Mouse (Mus musculus) limb, embryonic 14.5 days (tissue): ENCODE measurements around the gene Krt82. TPM values are rescaled to one million over a fixed set of nuclear protein-coding genes. Genes with fewer than 3 reads are reported as not detected.

Experiments used
- ATAC-seq: fragments of 200-750 bp; cut with Nextera tagmentation; 2 replicates; pipeline ENCODE4 v1.8.0; 2017; ENCODE audit warnings: low read depth, moderate number of reproducible peaks, moderate TSS enrichment; ENCODE audit not compliant: low FRiP score
- DNase-seq: peaks from one replicate; pipeline ENCODE4 v3.0.0-alpha.2; 2015; ENCODE audit warnings: low spot score
- H3K27ac ChIP-seq: fragments of 300-500 bp; sonication (generic); replicated peaks from 2 replicates; pipeline ENCODE4 v1.5.1; 2014; ENCODE audit warnings: low read depth, mild to moderate bottlenecking, low read length, moderate library complexity, mixed read lengths
- H3K27me3 ChIP-seq: fragments of 300-500 bp; sonication (generic); 2 replicates; pipeline ENCODE4 v1.6.1; 2014; ENCODE audit warnings: low read length, mixed read lengths; ENCODE audit not compliant: control insufficient read depth, insufficient read depth
- H3K36me3 ChIP-seq: fragments of 300-500 bp; sonication (generic); 2 replicates; pipeline ENCODE4 v1.6.1; 2014; ENCODE audit warnings: mild to moderate bottlenecking, low read length, moderate library complexity, mixed read lengths; ENCODE audit not compliant: control insufficient read depth, insufficient read depth
- H3K4me1 ChIP-seq: fragments of 300-500 bp; sonication (generic); 2 replicates; pipeline ENCODE4 v1.6.1; 2014; ENCODE audit warnings: antibody characterized with exemption, low read length, mixed read lengths; ENCODE audit not compliant: control insufficient read depth, insufficient read depth
- H3K4me2 ChIP-seq: fragments of 300-500 bp; sonication (generic); replicated peaks from 2 replicates; pipeline ENCODE4 v1.6.1; 2014; ENCODE audit warnings: low read depth, mild to moderate bottlenecking, low read length, moderate library complexity; ENCODE audit not compliant: severe bottlenecking
- H3K4me3 ChIP-seq: fragments of 300-500 bp; sonication (generic); replicated peaks from 2 replicates; pipeline ENCODE4 v1.5.1; 2014; ENCODE audit warnings: low read length
- H3K9ac ChIP-seq: fragments of 300-500 bp; sonication (generic); 2 replicates; pipeline ENCODE4 v1.6.1; 2014; ENCODE audit warnings: mild to moderate bottlenecking, low read depth, low read length, moderate library complexity; ENCODE audit not compliant: severe bottlenecking
- H3K9me3 ChIP-seq: fragments of 300-500 bp; sonication (generic); 2 replicates; pipeline ENCODE4 v1.6.1; 2016; ENCODE audit warnings: low read length; ENCODE audit not compliant: control insufficient read depth
- POLR2A ChIP-seq: fragments of 200-500 bp; IDR thresholded peaks from 2 replicates; pipeline ENCODE4 v1.8.0; 2012; ENCODE audit warnings: inconsistent platforms, mild to moderate bottlenecking, moderate library complexity, borderline replicate concordance; ENCODE audit not compliant: insufficient read depth, insufficient read length; ENCODE audit errors: extremely low read depth
- WGBS: fragments of 180-500 bp; shearing (Covaris S2); extraction: QIAGEN DNeasy Blood & Tissue Kit; methylation state at CpG from one replicate; pipeline ENCODE4 v1.1.7; 2014; 5-methylcytosine and 5-hydroxymethylcytosine counted together
- polyA plus RNA-seq, 2 experiments: library from polyadenylated mRNA; depleted of rRNA in 1 of 2; stranded (reverse) in 1 of 2; unstranded in 1 of 2; fragments of >200 nt; fragmentation: Nextera tagmentation in 1 of 2; extraction: Ambion mirVana in 1 of 2; gene quantifications; 2 replicates each; pipeline versions ENCODE4 v1.2.1 to v1.2.3; 2012 to 2014

Gene Krt82
- polyA plus RNA-seq, 2 experiments, result not detected

- Histone ChIP-seq H3K4me1 (no peaks in the 10 kb centered on the region; the same call in 1 of the 2 replicates), H3K27ac (no peak overlapping the region), H3K36me3 (no peaks in the 10 kb centered on the region), H3K9ac (no peak overlapping the region), H3K4me3 (no peak overlapping the region), H3K4me2 (no peak overlapping the region), H3K9me3 (no peaks in the 10 kb centered on the region), H3K27me3 (no peaks in the 10 kb centered on the region)
- ATAC-seq, result no peak
- no peak for DNase-seq
- WGBS, result 17% methylated on average over 6 of the region's 7 CpGs
- no peak for TF ChIP-seq POLR2A
Observed at GRCm38 (mm10) chr15:101558034-101558646, 7.7 kb upstream of the Krt82 start.

- peak; percentile 89 for ATAC-seq
- WGBS, result 0% methylated on average over 11 of the region's 11 CpGs
Observed at GRCm38 (mm10) chr15:101553169-101553568, 2.7 kb upstream of the Krt82 start.

GRCm38 (mm10) chr15:101552188-101552587 lies 1.7 kb upstream of the Krt82 start:
- no peaks in the 10 kb centered on the region for H3K36me3 ChIP-seq
- peaks cover 6% of the 10 kb centered on the region; the same call in 1 of the 2 replicates for H3K27me3 ChIP-seq
- no peak overlapping the region for H3K4me3 ChIP-seq
- DNase-seq (no peak), ATAC-seq (no peak)
- H3K27ac ChIP-seq, result no peak overlapping the region
- WGBS, result 74% methylated on average over 7 of the region's 8 CpGs
- H3K9me3 ChIP-seq, result no peaks in the 10 kb centered on the region
- peaks cover 6% of the 10 kb centered on the region for H3K4me1 ChIP-seq
- no peak overlapping the region for H3K9ac ChIP-seq
- no peak overlapping the region for H3K4me2 ChIP-seq
- TF ChIP-seq POLR2A, result no peak

More at GRCm38 (mm10) chr15:101553169-101553568, 2.7 kb upstream of the Krt82 start:
- Histone ChIP-seq H3K4me3 (0 out of 2 replicates have a peak overlapping the region, but pooled peaks have one; percentile 4), H3K9ac (no peak overlapping the region), H3K4me1 (peaks cover 6% of the 10 kb centered on the region), H3K27me3 (peaks cover 6% of the 10 kb centered on the region; the same call in 1 of the 2 replicates), H3K9me3 (no peaks in the 10 kb centered on the region), H3K27ac (no peak overlapping the region), H3K4me2 (peak overlapping the region; percentile 31), H3K36me3 (no peaks in the 10 kb centered on the region)
- no peak for TF ChIP-seq POLR2A
- DNase-seq, result peak; percentile 56

GRCm38 (mm10) chr15:101544478-101544877 lies 6.0 kb downstream of the Krt82 start:
- WGBS, result 34% methylated on average over 3 of the region's 3 CpGs
- no peak for DNase-seq
- Histone ChIP-seq H3K36me3 (no peaks in the 10 kb centered on the region), H3K4me3 (no peak overlapping the region), H3K27me3 (no peaks in the 10 kb centered on the region), H3K4me1 (peaks cover 6% of the 10 kb centered on the region), H3K27ac (no peak overlapping the region), H3K9me3 (no peaks in the 10 kb centered on the region), H3K9ac (no peak overlapping the region), H3K4me2 (no peak overlapping the region)
- ATAC-seq, result no peak
- no peak for TF ChIP-seq POLR2A

- Histone ChIP-seq H3K36me3 (no peaks in the 10 kb centered on the region), H3K27me3 (no peaks in the 10 kb centered on the region), H3K4me2 (no peak overlapping the region), H3K27ac (no peak overlapping the region), H3K9ac (no peak overlapping the region), H3K4me3 (no peak overlapping the region), H3K4me1 (peaks cover 13% of the 10 kb centered on the region), H3K9me3 (no peaks in the 10 kb centered on the region)
- ATAC-seq (no peak), DNase-seq (no peak)
- WGBS, result 69% methylated on average over 9 of the region's 9 CpGs
- no peak for TF ChIP-seq POLR2A
Observed at GRCm38 (mm10) chr15:101542543-101542942, 7.9 kb downstream of the Krt82 start.
